Mouse (Mus musculus): ENCODE measurements around the gene Epyc.

- TF ChIP-seq ZNF384 (IDR thresholded peaks at IDR 0.05; ENCODE audit: low read depth, low read length): no peak
- no peak for TF ChIP-seq MAFK (IDR thresholded peaks at IDR 0.05; ENCODE audit: insufficient read depth, low read depth, low read length)
- no peak for TF ChIP-seq ZC3H11A (IDR thresholded peaks at IDR 0.05; ENCODE audit: borderline replicate concordance, low read depth, low read length)
- no peak for TF ChIP-seq HCFC1 (IDR thresholded peaks at IDR 0.05; ENCODE audit: borderline replicate concordance, insufficient read depth, low read length)
- TF ChIP-seq CHD2 (IDR thresholded peaks at IDR 0.05; ENCODE audit: low read depth, low read length): no peak
These were observed 15.6 kb downstream of the Epyc start for GRCm38 (mm10) chr10:97659489-97659888.
